Mouse (Mus musculus) heart, adult 18-20 months (tissue): Measurements from ENCODE around the gene Olfr191. TPM values are rescaled to one million over a fixed set of nuclear protein-coding genes. Genes with fewer than 3 reads are reported as not detected.
"Not testable (repeated sequence)": the region's sequence is repeated elsewhere in the genome, so short reads cannot be mapped to it uniquely, and the experiment has no call there.

ENCODE experiments used
- DNase-seq, 2 experiments: peaks; one replicate each; pipeline ENCODE4 v3.0.0; 2021 to 2022; ENCODE audit warnings: mixed read lengths in 1 of 2
- long read RNA-seq, 2 experiments: library from polyadenylated mRNA; stranded (forward); transcript quantifications; one replicate each; pipeline ENCODE4 v2.0.0; 2021
- total RNA-seq, 2 experiments: library from RNA; stranded (reverse); gene quantifications; 2 replicates each; pipeline ENCODE4 v1.2.3; 2021

The Olfr191 gene
- total RNA-seq = not detected
- long read RNA-seq, experiment 1 = 0 reads
- long read RNA-seq, experiment 2 = 0 reads

- DNase-seq = not testable (repeated sequence)
Measured at GRCm38 (mm10) chr16:59089722-59090121, at the start of gene Olfr191. Gene Olfr191, minus strand, starts transcription at chr16:59089822.

GRCm38 (mm10) chr16:59130740-59131139 lies 41.1 kb upstream of the Olfr191 start:
- no peak for DNase-seq

GRCm38 (mm10) chr16:59120969-59121368 lies 31.3 kb upstream of the Olfr191 start, which contains the start of gene Olfr194:
Gene Olfr194, minus strand, starts transcription at chr16:59121069.
- no peak for DNase-seq

- no peak for DNase-seq
Measured at GRCm38 (mm10) chr16:59111781-59112180, 22.2 kb upstream of the Olfr191 start, which contains the start of gene Olfr193. Gene Olfr193, minus strand, starts transcription at chr16:59111881.

GRCm38 (mm10) chr16:59108522-59108921 lies 18.9 kb upstream of the Olfr191 start:
- DNase-seq = not testable (repeated sequence)

- DNase-seq = no peak
Measured at GRCm38 (mm10) chr16:59105312-59105711, 15.7 kb upstream of the Olfr191 start.

GRCm38 (mm10) chr16:59081113-59081512 lies 8.5 kb downstream of the Olfr191 start:
- not testable (repeated sequence) for DNase-seq

- DNase-seq = no peak
Measured at GRCm38 (mm10) chr16:59077905-59078304, 11.7 kb downstream of the Olfr191 start, which contains the start of gene Olfr190. Gene Olfr190, minus strand, starts transcription at chr16:59078005.

GRCm38 (mm10) chr16:59073520-59073919 lies 16.1 kb downstream of the Olfr191 start:
- DNase-seq = no peak

- no peak for DNase-seq
Measured at GRCm38 (mm10) chr16:59071755-59072154, 17.9 kb downstream of the Olfr191 start.

- DNase-seq = not testable (repeated sequence)
Measured at GRCm38 (mm10) chr16:59062411-59062810, 27.2 kb downstream of the Olfr191 start.

GRCm38 (mm10) chr16:59049286-59049685 lies 40.3 kb downstream of the Olfr191 start:
- DNase-seq = not testable (repeated sequence)

- no peak for DNase-seq
Measured at GRCm38 (mm10) chr16:59048860-59049259, 40.8 kb downstream of the Olfr191 start.

- DNase-seq = no peak
Measured at GRCm38 (mm10) chr16:59047579-59047978, 42.0 kb downstream of the Olfr191 start.

- no peak for DNase-seq
Measured at GRCm38 (mm10) chr16:59045835-59046234, 43.8 kb downstream of the Olfr191 start.

GRCm38 (mm10) chr16:59039710-59040109 lies 49.9 kb downstream of the Olfr191 start, which contains the start of gene Olfr187:
Gene Olfr187, minus strand, starts transcription at chr16:59039767.
- DNase-seq = no peak

Other genes with a start within 250 kb of the Olfr191 start
- gene Olfr177, start 215.1 kb downstream of the Olfr191 start, total RNA-seq = not detected
- not detected for gene Olfr178, start 197.8 kb downstream of the Olfr191 start, total RNA-seq
- gene Olfr181, start 161.1 kb downstream of the Olfr191 start, total RNA-seq = not detected
- gene Olfr180, start 160.4 kb downstream of the Olfr191 start, total RNA-seq = not detected
- gene Olfr183, start 94.5 kb downstream of the Olfr191 start, total RNA-seq = not detected
- not detected for gene Olfr186, start 59.5 kb downstream of the Olfr191 start, total RNA-seq
- gene Olfr187, start 50.1 kb downstream of the Olfr191 start, total RNA-seq = not detected
- not detected for gene Olfr190, start 11.8 kb downstream of the Olfr191 start, total RNA-seq
- not detected for gene Olfr193, start 22.1 kb upstream of the Olfr191 start, total RNA-seq
- not detected for gene Olfr194, start 31.2 kb upstream of the Olfr191 start, total RNA-seq
- not detected for gene Olfr195, start 57.2 kb upstream of the Olfr191 start, total RNA-seq
- gene Olfr196, start 80.6 kb upstream of the Olfr191 start, total RNA-seq = not detected
- gene Olfr198, start 113.7 kb upstream of the Olfr191 start, total RNA-seq = not detected
- not detected for gene Olfr199, start 129.9 kb upstream of the Olfr191 start, total RNA-seq
- not detected for gene Olfr201, start 182.8 kb upstream of the Olfr191 start, total RNA-seq
- not detected for gene Olfr202, start 197.0 kb upstream of the Olfr191 start, total RNA-seq
- gene Olfr203, start 209.1 kb upstream of the Olfr191 start, total RNA-seq = not detected
- gene Olfr204, start 228.4 kb upstream of the Olfr191 start, total RNA-seq = not detected
- not detected for gene Olfr205, start 241.3 kb upstream of the Olfr191 start, total RNA-seq